Mouse (Mus musculus): ENCODE data around the gene Atp1a4. TPM values are rescaled to one million over a fixed set of nuclear protein-coding genes. Genes with fewer than 3 reads are reported as not detected.

The Atp1a4 gene
- polyA plus RNA-seq, 1 experiment, result 1.2 TPM

DNA sequence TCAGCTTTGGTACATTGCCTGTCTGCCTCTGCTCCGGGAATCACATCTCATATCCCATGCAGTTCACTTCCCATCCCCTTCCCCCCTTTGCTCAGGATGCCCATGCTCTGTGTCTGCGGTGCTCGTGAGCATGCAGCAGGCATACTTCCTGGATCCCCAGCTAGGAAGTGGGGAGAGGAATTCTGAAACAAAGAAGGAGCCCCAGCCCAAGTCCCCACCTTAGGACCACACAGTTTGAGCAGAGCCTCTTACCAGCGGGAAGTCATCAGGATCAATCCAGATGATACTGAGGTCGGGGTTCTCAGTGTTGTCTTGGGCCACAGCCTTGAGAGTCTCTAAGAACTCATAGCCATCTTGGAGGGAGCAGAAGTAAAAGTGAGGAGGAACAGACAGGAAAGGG lies 45.4 kb downstream of the Atp1a4 start:
- TF ChIP-seq CTCF (IDR thresholded peaks at IDR 0.05; ENCODE audit: insufficient read depth, low read length) (no peak), POLR2A (IDR thresholded peaks at IDR 0.05; ENCODE audit: borderline replicate concordance, extremely low read depth, low read depth, low read length) (no peak)
- no peak for DNase-seq
- WGBS, result 40% methylated on average over 5 of the region's 5 CpGs
- Histone ChIP-seq H3K4me1 (ENCODE audit: control insufficient read depth, insufficient read depth, low read length) (peaks cover 3% of the 10 kb centered on the region; the same call in 1 of the 2 replicates), H3K4me3 (replicated peaks; ENCODE audit: extremely low read depth, low read depth, low read length) (no peak overlapping the region)

DNA sequence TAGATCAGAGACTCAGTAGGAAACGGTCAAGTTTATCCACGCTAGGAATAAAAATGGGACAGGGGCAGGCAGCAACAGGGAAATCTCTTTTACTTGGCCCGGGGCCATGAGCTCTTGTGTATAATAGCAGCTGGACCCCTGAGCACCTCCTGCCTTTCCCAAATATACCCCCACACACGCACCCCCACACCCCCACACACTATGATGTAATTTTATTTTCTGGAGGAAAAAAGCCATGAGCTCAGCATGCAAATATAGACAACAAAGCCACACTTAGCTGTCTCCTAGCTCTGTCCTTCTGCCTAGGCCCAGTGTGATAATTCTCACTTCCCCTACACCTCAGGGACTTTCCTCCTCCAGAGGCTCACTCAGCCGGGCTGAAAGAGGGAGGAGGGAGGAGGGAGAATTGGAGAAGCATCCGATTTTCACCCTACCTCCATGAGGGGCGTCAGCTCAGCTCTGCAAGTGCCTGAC lies 51.1 kb downstream of the Atp1a4 start:
- peaks cover 23% of the 10 kb centered on the region for H3K4me1 ChIP-seq (ENCODE audit: control insufficient read depth, insufficient read depth, low read length)
- no peak overlapping the region for H3K4me3 ChIP-seq (replicated peaks; ENCODE audit: extremely low read depth, low read depth, low read length)
- TF ChIP-seq CTCF (IDR thresholded peaks at IDR 0.05; ENCODE audit: insufficient read depth, low read length), result no peak
- no peak for TF ChIP-seq POLR2A (IDR thresholded peaks at IDR 0.05; ENCODE audit: borderline replicate concordance, extremely low read depth, low read depth, low read length)
- WGBS, result 19% methylated on average over 7 of the region's 7 CpGs
- DNase-seq, result no peak

DNA sequence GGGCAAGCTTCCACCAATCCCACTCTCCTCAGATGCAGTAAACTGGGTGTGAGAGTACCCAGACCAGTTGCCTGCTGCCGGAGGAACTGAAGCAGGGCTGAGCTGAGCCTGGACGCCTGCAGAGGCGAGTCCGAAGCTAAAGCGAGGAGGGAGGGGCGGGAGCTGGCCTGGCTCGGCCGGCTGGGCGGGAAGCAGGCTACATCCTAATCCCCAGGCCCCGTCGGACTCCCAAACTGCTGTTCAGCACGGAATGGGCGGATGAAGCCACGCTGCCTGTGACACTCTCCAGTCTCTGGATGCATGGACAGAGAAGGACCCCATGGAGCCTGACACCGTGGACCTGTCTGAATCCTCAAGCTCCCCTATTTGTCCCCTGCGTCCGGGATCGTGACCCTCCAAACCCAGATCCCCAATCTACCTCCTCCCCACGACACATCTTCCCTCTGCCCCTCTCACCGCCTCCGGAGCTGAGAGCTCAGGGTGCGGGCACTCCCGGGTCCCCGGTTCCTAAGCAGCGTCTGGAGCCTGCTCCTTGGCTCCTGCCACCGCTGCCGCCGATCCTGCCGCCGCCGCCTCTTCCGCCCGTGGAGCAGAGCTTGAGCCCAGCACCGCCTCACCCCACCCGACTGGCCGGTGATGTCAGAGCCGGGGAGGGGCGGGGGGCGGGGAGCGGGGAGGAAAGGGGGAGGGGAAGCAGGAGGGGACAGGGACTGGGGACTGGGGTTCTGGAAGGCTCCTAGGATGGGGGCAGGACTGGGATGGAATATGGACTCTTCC lies 51.9 kb downstream of the Atp1a4 start, which contains the start of gene Pea15a:
Gene Pea15a (minus strand): TSS at position 664 of the 777 bp plus-strand sequence.
- peak; percentile 84 for DNase-seq
- WGBS, result under 1% methylated on average over 38 of the region's 40 CpGs
- no peak for TF ChIP-seq CTCF (IDR thresholded peaks at IDR 0.05; ENCODE audit: insufficient read depth, low read length)
- TF ChIP-seq POLR2A (IDR thresholded peaks at IDR 0.05; ENCODE audit: borderline replicate concordance, extremely low read depth, low read depth, low read length), result no peak; the same call in 1 of the 2 replicates
- Histone ChIP-seq H3K4me1 (ENCODE audit: control insufficient read depth, insufficient read depth, low read length) (peaks cover 26% of the 10 kb centered on the region), H3K4me3 (replicated peaks; ENCODE audit: extremely low read depth, low read depth, low read length) (peak within 1 kb of the TSS; percentile 90)

DNA sequence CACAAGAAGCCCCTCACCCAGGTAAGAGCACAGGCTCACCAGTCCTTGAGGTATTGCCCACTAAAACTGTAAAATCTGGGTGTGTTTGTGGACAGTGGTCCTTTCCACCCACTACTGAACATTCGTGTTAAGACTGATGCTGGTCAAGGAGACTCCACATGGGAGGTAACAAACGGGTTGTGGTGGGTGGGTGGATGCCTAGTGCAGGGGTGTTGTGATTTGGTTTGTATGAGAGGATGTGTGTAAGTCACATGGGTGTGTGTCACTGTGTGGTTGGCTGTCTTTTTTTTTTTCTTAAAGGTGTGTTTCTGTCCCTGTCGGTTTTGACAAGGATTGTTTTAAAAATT lies 52.5 kb downstream of the Atp1a4 start:
- Histone ChIP-seq H3K4me3 (replicated peaks; ENCODE audit: extremely low read depth, low read depth, low read length) (peak overlapping the region; percentile 90), H3K4me1 (ENCODE audit: control insufficient read depth, insufficient read depth, low read length) (peaks cover 26% of the 10 kb centered on the region)
- WGBS, result 8% methylated on average over 3 of the region's 3 CpGs
- no peak for DNase-seq
- no peak for TF ChIP-seq POLR2A (IDR thresholded peaks at IDR 0.05; ENCODE audit: borderline replicate concordance, extremely low read depth, low read depth, low read length)

DNA sequence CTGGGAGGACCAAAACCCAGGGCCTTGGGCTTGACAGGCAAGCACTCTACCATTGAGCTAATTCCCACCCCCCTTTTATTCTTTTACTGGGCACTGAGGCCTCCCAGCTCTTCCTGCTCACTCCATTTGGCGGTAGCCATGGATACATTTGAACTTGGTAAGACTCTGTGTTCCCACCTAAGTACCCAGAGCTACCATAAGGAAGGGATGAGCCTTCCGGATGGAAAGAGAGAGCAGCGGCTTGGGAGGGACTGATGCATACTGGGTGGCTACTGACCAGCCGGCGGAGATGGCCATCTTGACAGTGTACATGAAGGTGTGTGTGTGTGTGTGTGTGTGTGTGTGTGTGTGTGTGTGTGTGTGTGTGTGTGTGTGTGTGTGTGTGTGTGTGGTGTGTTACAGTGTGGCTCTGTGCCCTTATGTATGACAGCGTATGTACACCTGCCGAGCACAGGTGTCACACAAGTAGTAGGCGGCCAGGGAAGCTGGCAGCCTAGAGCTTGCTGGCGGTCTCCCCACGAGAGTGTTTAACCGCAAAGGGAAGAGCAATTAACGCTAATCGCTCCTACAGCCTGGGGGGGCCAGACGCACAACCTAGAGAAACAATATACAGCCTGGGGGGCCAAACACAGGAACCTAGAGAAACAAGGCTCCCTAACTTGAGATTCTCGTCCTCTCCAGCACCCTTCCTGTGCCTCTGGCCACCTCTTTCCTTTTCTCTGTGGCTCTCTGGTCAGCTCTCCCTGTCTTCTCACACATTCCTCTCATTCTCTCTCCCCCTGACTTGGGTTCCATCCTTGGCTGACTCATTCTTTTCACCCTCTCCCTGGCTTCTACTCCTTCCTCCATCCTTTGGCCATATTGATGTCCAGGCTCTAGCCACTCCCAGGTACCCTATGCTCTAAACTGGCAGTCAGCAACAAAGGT lies 53.1 kb downstream of the Atp1a4 start:
- H3K4me3 ChIP-seq (replicated peaks; ENCODE audit: extremely low read depth, low read depth, low read length), result peak overlapping the region; percentile 25
- no peak for DNase-seq
- H3K4me1 ChIP-seq (ENCODE audit: control insufficient read depth, insufficient read depth, low read length), result peaks cover 26% of the 10 kb centered on the region
- TF ChIP-seq CTCF (IDR thresholded peaks at IDR 0.05; ENCODE audit: insufficient read depth, low read length) (no peak), POLR2A (IDR thresholded peaks at IDR 0.05; ENCODE audit: borderline replicate concordance, extremely low read depth, low read depth, low read length) (no peak)
- 39% methylated on average over 15 of the region's 15 CpGs for whole genome bisulfite sequencing

DNA sequence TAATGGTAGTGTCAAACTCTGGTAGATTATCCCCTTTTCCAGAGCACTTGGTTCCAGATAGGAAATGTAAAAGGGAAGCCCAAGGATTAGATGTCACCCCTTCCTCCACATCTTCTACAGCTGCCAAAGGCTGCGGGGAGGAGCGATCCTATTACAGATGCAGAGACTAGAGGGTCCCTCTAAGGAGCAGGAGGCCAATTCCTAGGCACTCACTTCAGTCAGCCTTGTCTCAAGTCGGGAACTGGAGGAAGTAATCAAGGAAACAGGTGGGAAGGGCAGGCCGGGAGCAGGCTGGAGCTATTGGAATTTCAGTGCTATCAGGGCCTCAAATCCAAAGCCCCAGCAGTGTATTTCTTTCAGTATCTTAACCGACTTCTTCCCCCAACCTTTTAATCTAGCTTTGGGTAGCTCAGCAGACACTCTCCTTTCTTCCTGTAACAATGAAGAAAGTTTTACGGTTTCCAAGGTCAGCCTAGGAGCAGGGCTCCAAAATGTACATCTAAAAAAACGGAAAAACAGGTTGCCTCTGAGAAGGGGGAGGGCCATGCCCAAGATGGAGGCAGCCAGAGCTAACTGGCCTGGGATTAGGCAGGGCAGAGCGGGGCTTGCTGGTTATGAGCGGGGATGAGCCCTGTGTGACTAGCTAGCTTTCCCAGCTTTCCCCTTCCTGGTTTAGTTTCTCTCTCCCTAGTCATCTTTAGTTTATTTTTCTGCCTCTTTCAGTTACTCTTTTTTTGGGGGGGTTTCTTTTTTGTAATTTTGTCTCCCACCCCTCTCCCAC lies 54.0 kb downstream of the Atp1a4 start:
- TF ChIP-seq POLR2A (IDR thresholded peaks at IDR 0.05; ENCODE audit: borderline replicate concordance, extremely low read depth, low read depth, low read length) (no peak), CTCF (IDR thresholded peaks at IDR 0.05; ENCODE audit: insufficient read depth, low read length) (no peak)
- 41% methylated on average over 9 of the region's 9 CpGs for WGBS
- H3K4me1 ChIP-seq (ENCODE audit: control insufficient read depth, insufficient read depth, low read length), result peaks cover 26% of the 10 kb centered on the region
- no peak overlapping the region for H3K4me3 ChIP-seq (replicated peaks; ENCODE audit: extremely low read depth, low read depth, low read length)
- no peak for DNase-seq

DNA sequence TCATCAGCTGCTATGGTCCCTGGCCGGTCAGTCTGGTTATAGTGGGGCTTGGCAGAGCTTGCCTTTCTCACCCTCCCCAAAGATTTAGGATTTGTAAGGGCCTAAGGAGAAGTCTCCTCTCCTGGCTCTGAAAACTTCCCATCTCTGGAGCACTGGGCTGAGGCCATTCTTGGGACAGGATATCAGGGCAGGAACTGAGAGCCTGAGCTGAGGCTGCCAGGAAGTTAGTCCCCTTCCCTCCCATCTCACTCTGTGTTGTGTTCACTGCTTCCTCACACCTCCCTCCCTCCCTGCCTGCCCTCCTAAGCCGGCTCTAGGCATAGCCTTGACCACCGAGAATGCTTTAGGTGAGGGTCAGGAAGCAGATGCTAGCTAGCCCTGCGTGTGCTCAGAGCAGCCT lies 54.6 kb downstream of the Atp1a4 start:
- TF ChIP-seq POLR2A (IDR thresholded peaks at IDR 0.05; ENCODE audit: borderline replicate concordance, extremely low read depth, low read depth, low read length) (no peak), CTCF (IDR thresholded peaks at IDR 0.05; ENCODE audit: insufficient read depth, low read length) (no peak)
- Histone ChIP-seq H3K4me1 (ENCODE audit: control insufficient read depth, insufficient read depth, low read length) (peaks cover 26% of the 10 kb centered on the region), H3K4me3 (replicated peaks; ENCODE audit: extremely low read depth, low read depth, low read length) (no peak overlapping the region)
- 22% methylated on average over 4 of the region's 4 CpGs for WGBS
- DNase-seq, result no peak

DNA sequence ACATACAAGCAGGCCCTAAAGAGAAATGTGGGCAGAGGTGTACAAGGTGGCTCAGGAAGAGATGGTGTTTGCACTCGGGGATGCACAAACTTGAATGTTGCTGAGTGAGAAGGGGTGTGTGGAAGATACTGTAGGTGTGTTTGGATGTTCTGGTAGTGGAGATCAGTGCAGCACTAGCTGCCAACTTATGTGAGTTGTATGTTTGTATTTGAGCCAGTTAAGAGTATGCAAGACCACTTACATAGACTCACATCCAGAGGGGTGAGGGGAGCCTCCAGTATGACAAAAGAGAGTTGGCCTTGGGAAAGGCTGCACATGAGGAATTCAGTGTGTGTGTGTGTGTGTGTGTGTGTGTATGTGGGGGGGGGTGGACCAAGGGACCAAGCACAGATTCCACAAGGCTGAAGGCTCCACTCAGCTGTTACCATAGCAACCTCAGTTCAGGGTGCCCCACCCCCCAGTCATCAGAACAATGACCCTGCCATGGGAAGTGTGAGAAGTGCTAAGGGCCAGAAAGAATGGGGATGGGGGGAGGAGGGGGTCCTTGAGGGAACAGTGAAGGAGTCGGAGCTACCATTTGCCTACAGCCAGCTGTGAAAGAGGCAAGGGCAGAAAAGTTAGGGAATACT lies 55.2 kb downstream of the Atp1a4 start:
- Histone ChIP-seq H3K4me3 (replicated peaks; ENCODE audit: extremely low read depth, low read depth, low read length) (no peak overlapping the region), H3K4me1 (ENCODE audit: control insufficient read depth, insufficient read depth, low read length) (peaks cover 26% of the 10 kb centered on the region)
- WGBS, result 33% methylated on average over 2 of the region's 2 CpGs
- TF ChIP-seq CTCF (IDR thresholded peaks at IDR 0.05; ENCODE audit: insufficient read depth, low read length), result no peak
- TF ChIP-seq POLR2A (IDR thresholded peaks at IDR 0.05; ENCODE audit: borderline replicate concordance, extremely low read depth, low read depth, low read length), result no peak
- no peak for DNase-seq

All from lung, adult 2 months (tissue).